Mouse (Mus musculus) heart, embryonic 14.5 days (tissue): Measurements from ENCODE around the gene Ckap5. TPM values are rescaled to one million over a fixed set of nuclear protein-coding genes. Genes with fewer than 3 reads are reported as not detected.
"Not testable (repeated sequence)": the region's sequence is repeated elsewhere in the genome, so short reads cannot be mapped to it uniquely, and the experiment has no call there.

Experiments
- ATAC-seq: fragments of 200-750 bp; cut with Nextera tagmentation; 2 replicates; pipeline ENCODE4 v1.8.0; 2017; ENCODE audit warnings: low read depth, moderate TSS enrichment; ENCODE audit not compliant: insufficient number of reproducible peaks, insufficient read depth, low FRiP score
- H3K27ac ChIP-seq, 2 experiments: fragments of 200-500 bp in 1 of 2; fragments of 300-500 bp in 1 of 2; sonication (generic) in 1 of 2; replicated peaks in 1 of 2; 2 replicates each; pipeline ENCODE4 v1.5.1; 2012 to 2014; ENCODE audit warnings: low read depth in 2 of 2, low read length in 2 of 2, control low read depth in 1 of 2, mild to moderate bottlenecking in 1 of 2, mixed read lengths in 1 of 2; ENCODE audit not compliant: control insufficient read depth in 1 of 2, insufficient read depth in 1 of 2
- H3K27me3 ChIP-seq: fragments of 300-500 bp; sonication (generic); 2 replicates; pipeline ENCODE4 v1.6.1; 2014; ENCODE audit warnings: mild to moderate bottlenecking, low read length, control low read depth; ENCODE audit not compliant: control insufficient read depth, insufficient read depth
- H3K36me3 ChIP-seq: fragments of 300-500 bp; sonication (generic); 2 replicates; pipeline ENCODE4 v1.6.1; 2014; ENCODE audit warnings: mild to moderate bottlenecking, control low read depth, low read length, mixed read lengths; ENCODE audit not compliant: control insufficient read depth, insufficient read depth
- H3K4me1 ChIP-seq, 2 experiments: fragments of 200-500 bp in 1 of 2; fragments of 300-500 bp in 1 of 2; sonication (generic) in 1 of 2; 2 replicates each; pipeline ENCODE4 v1.6.1; 2012 to 2014; ENCODE audit warnings: low read length in 2 of 2, control low read depth in 1 of 2, mixed read lengths in 1 of 2; ENCODE audit not compliant: control insufficient read depth in 2 of 2, insufficient read depth in 2 of 2
- H3K4me2 ChIP-seq: fragments of 300-500 bp; sonication (generic); 2 replicates; pipeline ENCODE4 v1.6.1; 2014; ENCODE audit warnings: mild to moderate bottlenecking, low read length
- H3K4me3 ChIP-seq, 2 experiments: fragments of 200-500 bp in 1 of 2; fragments of 300-500 bp in 1 of 2; sonication (generic) in 1 of 2; 2 replicates each; pipeline ENCODE4 v1.5.1; 2012 to 2014; ENCODE audit warnings: low read length in 2 of 2, mild to moderate bottlenecking in 2 of 2, control low read depth in 1 of 2, low read depth in 1 of 2, moderate library complexity in 1 of 2; ENCODE audit not compliant: control insufficient read depth in 1 of 2, insufficient read depth in 1 of 2
- H3K9ac ChIP-seq: fragments of 300-500 bp; sonication (generic); 2 replicates; pipeline ENCODE4 v1.6.1; 2014; ENCODE audit warnings: mild to moderate bottlenecking, low read length
- H3K9me3 ChIP-seq: fragments of 300-500 bp; sonication (generic); 2 replicates; pipeline ENCODE4 v1.6.1; 2016; ENCODE audit warnings: low read length, control low read depth; ENCODE audit not compliant: control insufficient read depth
- WGBS: fragments of 180-500 bp; shearing (Covaris S2); extraction: QIAGEN DNeasy Blood & Tissue Kit; methylation state at CpG from one replicate; pipeline ENCODE4 v1.1.7; 2014; 5-methylcytosine and 5-hydroxymethylcytosine counted together
- polyA plus RNA-seq: library from polyadenylated mRNA; unstranded; fragments of >200 nt; fragmentation: Nextera tagmentation; extraction: Ambion mirVana; gene quantifications from 2 replicates; pipeline ENCODE4 v1.2.1, GENCODE M21; 2014

Ckap5 gene
- polyA plus RNA-seq, 1 experiment from 2014 or later, result 68.2 TPM

- no peak overlapping the region for H3K4me2 ChIP-seq
- no peaks in the 10 kb centered on the region for H3K4me1 ChIP-seq
- no peak overlapping the region for H3K4me3 ChIP-seq
- 81% methylated on average over 2 of the region's 2 CpGs for WGBS
- H3K27me3 ChIP-seq, result no peaks in the 10 kb centered on the region
- no peaks in the 10 kb centered on the region for H3K9me3 ChIP-seq
- H3K36me3 ChIP-seq, result peaks cover 91% of the 10 kb centered on the region
- no peak overlapping the region for H3K9ac ChIP-seq
- ATAC-seq, result no peak
- H3K27ac ChIP-seq, result no peak overlapping the region
These were observed 41.6 kb downstream of the Ckap5 start for GRCm38 (mm10) chr2:91568125-91568524.

DNA sequence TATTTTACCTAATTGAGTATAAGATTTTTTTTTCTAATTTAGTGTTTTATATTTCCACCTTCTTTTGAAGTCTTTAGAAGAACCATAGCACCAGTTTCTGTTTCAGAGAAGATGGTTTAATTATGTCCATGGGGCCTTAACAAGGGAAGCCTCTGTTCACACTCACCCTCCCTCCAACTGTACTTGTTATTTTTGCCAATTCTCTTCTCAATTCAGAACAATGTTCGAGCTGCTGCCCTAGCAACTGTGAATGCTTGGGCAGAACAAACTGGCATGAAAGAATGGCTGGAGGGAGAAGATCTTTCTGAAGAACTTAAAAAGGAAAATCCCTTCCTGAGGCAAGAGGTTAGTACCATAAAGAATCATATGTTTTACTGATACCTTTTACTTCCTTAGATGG is 54.3 kb downstream of the Ckap5 start:
- Histone ChIP-seq H3K27ac (no peak overlapping the region), H3K36me3 (peaks cover 88% of the 10 kb centered on the region), H3K4me1 (no peaks in the 10 kb centered on the region), H3K9me3 (no peaks in the 10 kb centered on the region), H3K4me3 (no peak overlapping the region), H3K27me3 (no peaks in the 10 kb centered on the region), H3K9ac (no peak overlapping the region), H3K4me2 (no peak overlapping the region)
- no peak for ATAC-seq
- WGBS, result 92% methylated on average over 1 of the region's 1 CpGs

GRCm38 (mm10) chr2:91586242-91586641 is 59.7 kb downstream of the Ckap5 start:
- no peak for ATAC-seq
- Histone ChIP-seq H3K4me1 (no peaks in the 10 kb centered on the region), H3K9me3 (no peaks in the 10 kb centered on the region), H3K27me3 (no peaks in the 10 kb centered on the region), H3K4me3 (no peak overlapping the region), H3K4me2 (no peak overlapping the region), H3K36me3 (peaks cover 90% of the 10 kb centered on the region), H3K27ac (no peak overlapping the region), H3K9ac (no peak overlapping the region)
- 92% methylated on average over 1 of the region's 1 CpGs for WGBS

GRCm38 (mm10) chr2:91600475-91600874 is 73.9 kb downstream of the Ckap5 start:
- H3K4me3 ChIP-seq, result no peak overlapping the region
- WGBS, result 95% methylated on average over 4 of the region's 4 CpGs
- H3K36me3 ChIP-seq, result peaks cover 91% of the 10 kb centered on the region

GRCm38 (mm10) chr2:91602389-91602788 is 75.8 kb downstream of the Ckap5 start:
- peaks cover 89% of the 10 kb centered on the region for H3K36me3 ChIP-seq

More at GRCm38 (mm10) chr2:91600475-91600874, 73.9 kb downstream of the Ckap5 start:
- H3K27ac ChIP-seq, result no peak overlapping the region
- no peak overlapping the region for H3K4me2 ChIP-seq
- H3K4me1 ChIP-seq, result no peaks in the 10 kb centered on the region
- H3K27me3 ChIP-seq, result no peaks in the 10 kb centered on the region
- H3K9ac ChIP-seq, result no peak overlapping the region
- no peak for ATAC-seq
- H3K9me3 ChIP-seq, result no peaks in the 10 kb centered on the region

DNA sequence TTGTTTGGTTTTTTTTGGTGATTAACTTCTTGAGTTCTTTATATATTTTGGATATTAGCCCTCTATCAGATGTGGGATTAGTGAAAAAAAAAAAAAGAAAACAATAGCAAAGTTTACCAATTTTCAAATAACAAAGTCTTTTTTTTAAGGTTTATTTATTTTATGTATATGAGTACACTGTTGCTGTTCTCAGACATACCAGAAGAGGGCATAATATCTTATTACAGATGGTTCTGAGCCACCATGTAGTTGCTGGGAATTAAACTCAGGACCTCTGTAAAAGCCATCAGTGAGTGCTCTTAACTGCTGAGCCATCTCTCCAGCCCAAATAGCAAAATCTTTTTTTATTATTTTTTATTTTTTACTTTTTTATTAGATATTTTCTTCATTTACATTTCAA is 82.8 kb downstream of the Ckap5 start:
- ATAC-seq, H3K9me3 ChIP-seq, H3K27ac ChIP-seq, H3K4me2 ChIP-seq, H3K4me1 ChIP-seq, H3K4me3 ChIP-seq, H3K27me3 ChIP-seq, H3K9ac ChIP-seq: not testable (repeated sequence)
- H3K36me3 ChIP-seq, result peaks cover 67% of the 10 kb centered on the region

More at GRCm38 (mm10) chr2:91602389-91602788, 75.8 kb downstream of the Ckap5 start:
- Histone ChIP-seq H3K9ac (no peak overlapping the region), H3K4me2 (no peak overlapping the region), H3K4me1 (no peaks in the 10 kb centered on the region), H3K27ac (no peak overlapping the region), H3K4me3 (no peak overlapping the region), H3K9me3 (no peaks in the 10 kb centered on the region), H3K27me3 (no peaks in the 10 kb centered on the region)
- WGBS, result 88% methylated on average over 4 of the region's 4 CpGs
- ATAC-seq, result no peak

DNA sequence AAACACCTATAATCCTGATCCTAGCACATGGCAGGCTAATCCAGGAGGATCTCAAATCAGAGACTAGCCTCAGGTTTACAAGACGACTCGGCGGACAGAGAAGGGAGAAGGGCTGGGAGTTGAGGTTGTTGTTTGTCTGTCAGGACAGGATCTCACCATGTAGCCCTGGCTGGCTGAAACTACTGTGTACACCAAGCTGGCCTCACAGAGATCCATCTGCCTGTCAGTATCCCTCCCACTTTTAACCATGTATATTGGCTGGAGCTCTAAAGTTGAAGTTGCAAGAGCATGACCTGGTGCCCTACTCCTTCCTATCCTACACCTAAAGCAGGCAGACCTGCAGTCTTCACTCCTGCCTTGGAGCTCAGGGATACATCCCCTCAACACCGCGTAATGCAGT is 95.8 kb downstream of the Ckap5 start:
- H3K4me2 ChIP-seq, result no peak overlapping the region
- peaks cover 74% of the 10 kb centered on the region for H3K36me3 ChIP-seq
- 94% methylated on average over 5 of the region's 5 CpGs for WGBS
- H3K4me1 ChIP-seq, result no peaks in the 10 kb centered on the region
- H3K9ac ChIP-seq, result no peak overlapping the region
- H3K27ac ChIP-seq, result no peak overlapping the region
- H3K27me3 ChIP-seq, result no peaks in the 10 kb centered on the region
- ATAC-seq, result no peak
- no peaks in the 10 kb centered on the region for H3K9me3 ChIP-seq
- no peak overlapping the region for H3K4me3 ChIP-seq

DNA sequence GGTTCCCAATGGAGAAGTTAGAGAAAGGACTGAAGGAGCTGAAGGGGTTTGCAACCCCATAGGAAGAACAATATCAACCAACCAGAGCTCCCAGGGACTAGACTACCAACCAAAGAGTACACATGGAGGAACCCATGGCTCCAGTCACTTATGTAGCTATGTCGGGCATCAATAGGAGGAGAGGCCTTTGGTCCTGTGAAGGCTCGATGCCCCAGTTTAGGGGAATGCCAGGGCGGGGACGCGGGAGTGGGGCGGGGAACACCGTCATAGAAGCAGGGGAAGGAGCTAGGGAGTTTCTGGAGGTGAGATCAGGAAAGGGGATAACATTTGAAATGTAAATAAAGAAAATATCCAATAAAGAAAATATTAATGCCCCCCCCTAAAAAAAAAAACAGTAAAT is 96.8 kb downstream of the Ckap5 start:
- H3K36me3 ChIP-seq, result peaks cover 64% of the 10 kb centered on the region
- not testable (repeated sequence) for H3K4me1 ChIP-seq, H3K27ac ChIP-seq

More for the DNA sequence above, 96.8 kb downstream of the Ckap5 start:
- not testable (repeated sequence) for H3K4me3 ChIP-seq, H3K9me3 ChIP-seq, H3K4me2 ChIP-seq, H3K9ac ChIP-seq, ATAC-seq, H3K27me3 ChIP-seq
- WGBS, result 95% methylated on average over 7 of the region's 7 CpGs
